Mouse (Mus musculus): Measurements from ENCODE around the gene Ccdc88c. TPM values are rescaled to one million over a fixed set of nuclear protein-coding genes. Genes with fewer than 3 reads are reported as not detected.

Ccdc88c gene
- total and polyA plus RNA-seq, 3 experiments: 3.6 to 5.4 (median 5.2) TPM

GRCm38 (mm10) chr12:100937441-100938360 is 91.2 kb downstream of the Ccdc88c start:
- Histone ChIP-seq H3K36me3 (ENCODE audit: control insufficient read depth, insufficient read depth, low read length) (no peaks in the 10 kb centered on the region), H3K27me3 (ENCODE audit: control insufficient read depth, insufficient read depth, low read length) (no peaks in the 10 kb centered on the region), H3K79me2 (replicated peaks; ENCODE audit: control insufficient read depth, insufficient read depth, low read length) (no peaks in the 10 kb centered on the region), H3K4me1 (ENCODE audit: control insufficient read depth, insufficient read depth, low read length) (peaks cover 8% of the 10 kb centered on the region), H3K4me3 (0 out of 2 replicates have a peak overlapping the region, but pooled peaks have one; percentile 6), H3K27ac (peak overlapping the region; percentile 81), H3K9ac (ENCODE audit: low read depth, low read length) (peak overlapping the region; percentile 61)
- 50% methylated on average over 21 of the region's 21 CpGs for WGBS
- TF ChIP-seq EP300 (IDR thresholded peaks at IDR 0.05; ENCODE audit: insufficient read depth, low read depth, low read length) (peak; percentile 97), CTCF (IDR thresholded peaks at IDR 0.05) (no peak), POLR2A (IDR thresholded peaks at IDR 0.05; ENCODE audit: insufficient read depth, low read depth, low read length) (peak; percentile 53)
- intact Hi-C loops (cut with DNase I): loop anchor here (1.0 kb wide), 1 partner anchor 15 kb away; no protein-coding TSS in a partner anchor
- DNase-seq: peak; percentile 74 to 76

DNA sequence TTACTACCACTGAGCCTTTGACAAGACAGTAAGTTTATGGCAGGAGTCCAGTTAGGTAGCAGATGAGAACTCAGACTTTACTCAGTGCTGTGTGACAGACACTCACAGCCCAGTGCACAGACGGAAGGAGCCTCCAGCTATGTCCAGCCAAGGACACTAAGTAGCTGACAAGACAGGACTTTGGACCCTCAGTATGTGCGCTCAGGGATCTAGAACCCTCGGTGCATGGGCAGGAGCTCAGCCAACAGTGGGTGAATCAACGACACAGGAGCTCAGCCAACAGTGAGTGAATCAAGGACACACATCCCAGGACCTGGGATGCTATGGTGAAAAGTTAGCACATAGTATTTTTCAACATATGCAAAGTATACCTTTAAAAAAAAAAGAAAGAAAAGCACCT is 92.1 kb downstream of the Ccdc88c start:
- H3K79me2 ChIP-seq (replicated peaks; ENCODE audit: control insufficient read depth, insufficient read depth, low read length): no peaks in the 10 kb centered on the region
- H3K27me3 ChIP-seq (ENCODE audit: control insufficient read depth, insufficient read depth, low read length): no peaks in the 10 kb centered on the region
- peaks cover 8% of the 10 kb centered on the region for H3K4me1 ChIP-seq (ENCODE audit: control insufficient read depth, insufficient read depth, low read length)
- no peak for TF ChIP-seq CTCF (IDR thresholded peaks at IDR 0.05)
- no peak overlapping the region for H3K4me3 ChIP-seq
- no peak overlapping the region for H3K9ac ChIP-seq (ENCODE audit: low read depth, low read length)
- H3K36me3 ChIP-seq (ENCODE audit: control insufficient read depth, insufficient read depth, low read length): no peaks in the 10 kb centered on the region
- intact Hi-C loops (cut with DNase I): loop anchor here (1.0 kb wide), 2 partner anchors 16 to 93 kb away; partner anchors contain the start of gene Ccdc88c
- 61% methylated on average over 4 of the region's 4 CpGs for WGBS
- DNase-seq: no peak
- H3K27ac ChIP-seq: peak overlapping the region; percentile 81

- DNase-seq: peak; percentile 74 to 85
- peaks cover 8% of the 10 kb centered on the region for H3K4me1 ChIP-seq (ENCODE audit: control insufficient read depth, insufficient read depth, low read length)
- H3K36me3 ChIP-seq (ENCODE audit: control insufficient read depth, insufficient read depth, low read length): no peaks in the 10 kb centered on the region
- 4% methylated on average over 2 of the region's 2 CpGs for WGBS
- intact Hi-C loops (cut with DNase I): loop anchor here (1.0 kb wide), 1 partner anchor 93 kb away; the partner anchor contains the start of gene Ccdc88c
- TF ChIP-seq POLR2A (IDR thresholded peaks at IDR 0.05; ENCODE audit: insufficient read depth, low read depth, low read length): no peak
- peak; percentile 95 for TF ChIP-seq CTCF (IDR thresholded peaks at IDR 0.05)
- TF ChIP-seq EP300 (IDR thresholded peaks at IDR 0.05; ENCODE audit: insufficient read depth, low read depth, low read length): peak; percentile 94
- H3K9ac ChIP-seq (ENCODE audit: low read depth, low read length): no peak overlapping the region
- H3K79me2 ChIP-seq (replicated peaks; ENCODE audit: control insufficient read depth, insufficient read depth, low read length): no peaks in the 10 kb centered on the region
- H3K27ac ChIP-seq: no peak overlapping the region
- H3K4me3 ChIP-seq: no peak overlapping the region
- no peaks in the 10 kb centered on the region for H3K27me3 ChIP-seq (ENCODE audit: control insufficient read depth, insufficient read depth, low read length)
Observed at GRCm38 (mm10) chr12:100936116-100936515, 92.7 kb downstream of the Ccdc88c start.

DNA sequence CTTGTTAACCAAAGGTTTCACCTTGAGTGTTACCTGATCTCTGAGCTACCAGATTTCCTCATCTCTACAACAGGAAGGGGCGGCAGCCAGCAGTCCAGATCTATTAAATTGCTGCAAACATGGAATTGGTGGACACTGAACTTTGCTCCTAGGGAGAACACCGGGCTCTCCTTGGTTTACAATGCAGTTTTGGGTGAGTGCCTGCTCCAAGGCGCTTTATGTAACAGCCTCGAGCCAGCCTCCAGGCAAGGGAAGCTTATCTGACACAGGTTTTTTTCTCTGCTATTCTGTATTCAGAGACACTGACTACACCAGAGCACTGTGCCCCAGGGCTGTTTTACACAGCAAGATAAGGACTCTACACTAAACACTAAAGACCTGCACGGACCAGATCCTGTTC is 94.1 kb downstream of the Ccdc88c start:
- H3K27ac ChIP-seq: no peak overlapping the region
- no peaks in the 10 kb centered on the region for H3K27me3 ChIP-seq (ENCODE audit: control insufficient read depth, insufficient read depth, low read length)
- TF ChIP-seq POLR2A (IDR thresholded peaks at IDR 0.05; ENCODE audit: insufficient read depth, low read depth, low read length) (no peak), CTCF (IDR thresholded peaks at IDR 0.05) (no peak), EP300 (IDR thresholded peaks at IDR 0.05; ENCODE audit: insufficient read depth, low read depth, low read length) (no peak)
- no peaks in the 10 kb centered on the region for H3K79me2 ChIP-seq (replicated peaks; ENCODE audit: control insufficient read depth, insufficient read depth, low read length)
- H3K4me3 ChIP-seq: no peak overlapping the region
- no peak for DNase-seq
- intact Hi-C loops (cut with DNase I): no loop called here
- WGBS: 53% methylated on average over 5 of the region's 5 CpGs
- no peak overlapping the region for H3K9ac ChIP-seq (ENCODE audit: low read depth, low read length)
- H3K4me1 ChIP-seq (ENCODE audit: control insufficient read depth, insufficient read depth, low read length): peaks cover 8% of the 10 kb centered on the region
- no peaks in the 10 kb centered on the region for H3K36me3 ChIP-seq (ENCODE audit: control insufficient read depth, insufficient read depth, low read length)

GRCm38 (mm10) chr12:100931653-100932052 is 97.2 kb downstream of the Ccdc88c start:
- no peak for DNase-seq
- TF ChIP-seq CTCF (IDR thresholded peaks at IDR 0.05) (no peak), EP300 (IDR thresholded peaks at IDR 0.05; ENCODE audit: insufficient read depth, low read depth, low read length) (no peak), POLR2A (IDR thresholded peaks at IDR 0.05; ENCODE audit: insufficient read depth, low read depth, low read length) (no peak)
- peaks cover 4% of the 10 kb centered on the region for H3K4me1 ChIP-seq (ENCODE audit: control insufficient read depth, insufficient read depth, low read length)
- no peak overlapping the region for H3K27ac ChIP-seq
- H3K79me2 ChIP-seq (replicated peaks; ENCODE audit: control insufficient read depth, insufficient read depth, low read length): no peaks in the 10 kb centered on the region
- no peak overlapping the region for H3K9ac ChIP-seq (ENCODE audit: low read depth, low read length)
- WGBS: 92% methylated on average over 14 of the region's 14 CpGs
- intact Hi-C loops (cut with DNase I): no loop called here
- H3K4me3 ChIP-seq: no peak overlapping the region
- no peaks in the 10 kb centered on the region for H3K27me3 ChIP-seq (ENCODE audit: control insufficient read depth, insufficient read depth, low read length)
- no peaks in the 10 kb centered on the region for H3K36me3 ChIP-seq (ENCODE audit: control insufficient read depth, insufficient read depth, low read length)

GRCm38 (mm10) chr12:100928286-100928685 is 100.6 kb downstream of the Ccdc88c start:
- no peak for TF ChIP-seq POLR2A (IDR thresholded peaks at IDR 0.05; ENCODE audit: insufficient read depth, low read depth, low read length)
- Histone ChIP-seq H3K4me1 (ENCODE audit: control insufficient read depth, insufficient read depth, low read length) (no peaks in the 10 kb centered on the region), H3K9ac (ENCODE audit: low read depth, low read length) (no peak overlapping the region), H3K27me3 (ENCODE audit: control insufficient read depth, insufficient read depth, low read length) (no peaks in the 10 kb centered on the region), H3K4me3 (no peak overlapping the region), H3K36me3 (ENCODE audit: control insufficient read depth, insufficient read depth, low read length) (no peaks in the 10 kb centered on the region), H3K79me2 (replicated peaks; ENCODE audit: control insufficient read depth, insufficient read depth, low read length) (no peaks in the 10 kb centered on the region), H3K27ac (no peak overlapping the region)
- intact Hi-C loops (cut with DNase I): loop anchor here (5.0 to 10.0 kb wide), 2 partner anchors 203 to 351 kb away; partner anchors contain the start of gene Rps6ka5
- no peak for DNase-seq
- 76% methylated on average over 9 of the region's 9 CpGs for WGBS

Data from heart, adult 2 months (tissue).